27 mouse cellular contexts compared by ENCODE assay signal in genomic region chr1:42026423-42026822, GRCm38 (mm10).
DNase-seq lines count a peak whose midpoint lies in the region; ATAC-seq and TF ChIP-seq lines count a peak whose summit lies in the region.
"Had no signal": no experiment of that assay in that cellular context is flagged by ENCODE, and none has a peak within 500 bp of the region (broad histone marks: within the 10 kb centered on the region; RNA-seq: fewer than 3 reads in every experiment).

No protein-coding gene starts in this region.

- no peak for TF ChIP-seq CTCF in lung, adult 2 months (IDR thresholded peaks at IDR 0.05; ENCODE audit: insufficient read depth, low read length)

- H3K36me3 ChIP-seq in lung, embryonic 16.5 days (ENCODE audit: control insufficient read depth, insufficient read depth, low read length) = no peaks in the 10 kb centered on the region
- no peaks in the 10 kb centered on the region for H3K36me3 ChIP-seq in kidney, embryonic 15.5 days
- H3K36me3 ChIP-seq: G1E; heart, embryonic 10.5 days; hindbrain, embryonic 15.5 days; liver, embryonic 12.5 days; neural tube, embryonic 15.5 days had no signal

- peak overlapping the region; percentile 29 for H3K4me2 ChIP-seq in lung, embryonic 16.5 days (ENCODE audit: low read depth, low read length)
- no peak overlapping the region for H3K4me2 ChIP-seq in kidney, embryonic 15.5 days
- H3K4me2 ChIP-seq: hindbrain, embryonic 15.5 days; liver, embryonic 12.5 days; midbrain, embryonic 11.5 days; neural tube, embryonic 15.5 days had no signal

- no peak overlapping the region for H3K9ac ChIP-seq in lung, embryonic 16.5 days (ENCODE audit: low read length)
- no peak overlapping the region for H3K9ac ChIP-seq in kidney, embryonic 15.5 days
- H3K9ac ChIP-seq: hindbrain, embryonic 15.5 days; liver, embryonic 12.5 days; neural tube, embryonic 15.5 days had no signal

- 39% methylated on average over 5 of the region's 5 CpGs for WGBS in lung, embryonic 16.5 days
- 43% methylated on average over 5 of the region's 5 CpGs for WGBS in lung, adult 2 months
- 71% methylated on average over 5 of the region's 5 CpGs for WGBS in kidney, embryonic 15.5 days

- no peaks in the 10 kb centered on the region for H3K4me1 ChIP-seq in lung, embryonic 16.5 days (replicated peaks; ENCODE audit: control insufficient read depth, insufficient read depth, low read length)
- no peaks in the 10 kb centered on the region for H3K4me1 ChIP-seq in lung, adult 2 months (ENCODE audit: control insufficient read depth, insufficient read depth, low read length)
- no peaks in the 10 kb centered on the region for H3K4me1 ChIP-seq in kidney, embryonic 15.5 days
- H3K4me1 ChIP-seq: heart, embryonic 10.5 days; hindbrain, embryonic 15.5 days; liver, embryonic 12.5 days; neural tube, embryonic 15.5 days had no signal

- 0 out of 2 replicates have a peak overlapping the region, but pooled peaks have one; percentile 8 for H3K4me3 ChIP-seq in lung, embryonic 16.5 days (ENCODE audit: low read length)
- H3K4me3 ChIP-seq in lung, adult 2 months (replicated peaks; ENCODE audit: extremely low read depth, low read depth, low read length) = no peak overlapping the region
- no peak overlapping the region for H3K4me3 ChIP-seq in kidney, embryonic 15.5 days (replicated peaks)
- H3K4me3 ChIP-seq: heart, embryonic 10.5 days; hindbrain, embryonic 15.5 days; liver, embryonic 12.5 days; neural tube, embryonic 15.5 days had no signal

- no peaks in the 10 kb centered on the region for H3K27me3 ChIP-seq in lung, embryonic 16.5 days (ENCODE audit: control insufficient read depth, insufficient read depth, low read depth, low read length)
- no peaks in the 10 kb centered on the region for H3K27me3 ChIP-seq in kidney, embryonic 15.5 days
- H3K27me3 ChIP-seq: CH12.LX; hindbrain, embryonic 15.5 days; liver, embryonic 12.5 days; neural tube, embryonic 15.5 days; Patski had no signal

- no peak for DNase-seq in lung, adult 2 months
- DNase-seq in forelimb bud, embryonic 11.5 days (ENCODE audit: low read depth, low spot score) = peak; percentile 20
- peak; percentile 18 for DNase-seq in lung, postnatal 10 days
- DNase-seq in thymus, postnatal 10 days (ENCODE audit: low spot score in 2 of 2) = no peak
- DNase-seq in frontal cortex, postnatal 36 days (ENCODE audit: low spot score in 2 of 2) = no peak
- DNase-seq: B cell, adult 2 months; cerebellum, adult 11 months; cerebellum, postnatal 10 days; gastrocnemius, postnatal 10 days; kidney, adult 8-10 months; kidney, postnatal 14 days; left cerebral cortex, postnatal 4 days; right cerebral cortex, postnatal 14 days; spleen, adult 18-20 months; thymus, postnatal 36 days had no signal

- H3K9me3 ChIP-seq in lung, embryonic 16.5 days (ENCODE audit: control insufficient read depth, low read length) = no peaks in the 10 kb centered on the region
- no peaks in the 10 kb centered on the region for H3K9me3 ChIP-seq in kidney, embryonic 15.5 days (replicated peaks)
- H3K9me3 ChIP-seq: heart, embryonic 10.5 days; liver, embryonic 12.5 days had no signal

- TF ChIP-seq POLR2A in lung, adult 2 months (IDR thresholded peaks at IDR 0.05; ENCODE audit: borderline replicate concordance, extremely low read depth, low read depth, low read length) = no peak

- no peak overlapping the region for H3K27ac ChIP-seq in lung, embryonic 16.5 days (ENCODE audit: low read length)
- H3K27ac ChIP-seq in kidney, embryonic 15.5 days = no peak overlapping the region
- H3K27ac ChIP-seq: heart, embryonic 10.5 days; hindbrain, embryonic 15.5 days; liver, embryonic 12.5 days; macrophage; neural tube, embryonic 15.5 days had no signal

- peak; percentile 86 for ATAC-seq in lung, embryonic 16.5 days (ENCODE audit: low read depth)
- no peak for ATAC-seq in kidney, embryonic 15.5 days (replicated peaks; ENCODE audit: low FRiP score)
- ATAC-seq: forebrain, embryonic 14.5 days; liver, embryonic 12.5 days; Patski had no signal

Comparison
In these comparisons a context has a peak if more than half of its experiments do, and no peak if none do; other contexts are left out.
1. DNase-seq: peak in forelimb bud, embryonic 11.5 days (single experiment) and lung, postnatal 10 days (single experiment); none in lung, adult 2 months (single experiment), thymus, postnatal 10 days (0 of 2) and frontal cortex, postnatal 36 days (0 of 2).